Mouse (Mus musculus) lung, embryonic 15.5 days (tissue): ENCODE results near the gene Slc6a4. TPM values are rescaled to one million over a fixed set of nuclear protein-coding genes. Genes with fewer than 3 reads are reported as not detected.
"Not testable (repeated sequence)": the region's sequence is repeated elsewhere in the genome, so short reads cannot be mapped to it uniquely, and the experiment has no call there.

Source experiments
- ATAC-seq: fragments of 200-750 bp; cut with Nextera tagmentation; 2 replicates; pipeline ENCODE4 v1.8.0; 2017; ENCODE audit warnings: moderate number of reproducible peaks, borderline replicate concordance; ENCODE audit not compliant: low FRiP score, low TSS enrichment; ENCODE audit errors: extremely low read depth
- H3K27ac ChIP-seq: fragments of 300-500 bp; sonication (generic); 2 replicates; pipeline ENCODE4 v1.5.1; 2015; ENCODE audit warnings: moderate library complexity, mild to moderate bottlenecking, inconsistent platforms
- H3K27me3 ChIP-seq: fragments of 300-500 bp; sonication (generic); 2 replicates; pipeline ENCODE4 v1.6.1; 2015; ENCODE audit warnings: inconsistent platforms
- H3K36me3 ChIP-seq: fragments of 300-500 bp; sonication (generic); 2 replicates; pipeline ENCODE4 v1.6.1; 2015; ENCODE audit warnings: inconsistent platforms
- H3K4me1 ChIP-seq: fragments of 300-500 bp; sonication (generic); 2 replicates; pipeline ENCODE4 v1.6.1; 2015; ENCODE audit warnings: inconsistent platforms
- H3K4me2 ChIP-seq: fragments of 300-500 bp; sonication (generic); 2 replicates; pipeline ENCODE4 v1.6.1; 2015; ENCODE audit warnings: inconsistent platforms, mild to moderate bottlenecking, moderate library complexity
- H3K4me3 ChIP-seq: fragments of 300-500 bp; sonication (generic); 2 replicates; pipeline ENCODE4 v1.5.1; 2015; ENCODE audit warnings: mild to moderate bottlenecking, inconsistent platforms
- H3K9ac ChIP-seq: fragments of 300-500 bp; sonication (generic); 2 replicates; pipeline ENCODE4 v1.6.1; 2015; ENCODE audit warnings: inconsistent platforms
- H3K9me3 ChIP-seq: fragments of 300-500 bp; sonication (generic); 2 replicates; pipeline ENCODE4 v1.6.1; 2016; ENCODE audit warnings: inconsistent platforms
- WGBS: fragments of 180-500 bp; shearing (Covaris S2); methylation state at CpG from one replicate; pipeline ENCODE4 v1.1.7; 2015; 5-methylcytosine and 5-hydroxymethylcytosine counted together
- polyA plus RNA-seq: library from polyadenylated mRNA; unstranded; fragments of >200 nt; fragmentation: Nextera tagmentation; extraction: Ambion mirVana; gene quantifications from 2 replicates; pipeline ENCODE4 v1.2.1, GENCODE M21; 2015

Gene Slc6a4
- polyA plus RNA-seq, 1 experiment from 2014 or later: 2.0 TPM

GRCm38 (mm10) chr11:77021749-77022396 lies 23.5 kb downstream of the Slc6a4 start:
- Histone ChIP-seq H3K9me3 (no peaks in the 10 kb centered on the region), H3K4me1 (no peaks in the 10 kb centered on the region), H3K27ac (no peak overlapping the region), H3K4me3 (no peak overlapping the region), H3K4me2 (no peak overlapping the region), H3K9ac (no peak overlapping the region), H3K36me3 (no peaks in the 10 kb centered on the region), H3K27me3 (no peaks in the 10 kb centered on the region)
- WGBS: 47% methylated on average over 9 of the region's 9 CpGs
- ATAC-seq: no peak

- 54% methylated on average over 3 of the region's 3 CpGs for WGBS
- Histone ChIP-seq H3K4me2 (no peak overlapping the region), H3K4me1 (no peaks in the 10 kb centered on the region), H3K9ac (no peak overlapping the region), H3K27me3 (no peaks in the 10 kb centered on the region), H3K36me3 (no peaks in the 10 kb centered on the region), H3K4me3 (no peak overlapping the region), H3K9me3 (no peaks in the 10 kb centered on the region), H3K27ac (no peak overlapping the region)
- no peak for ATAC-seq
Measured at GRCm38 (mm10) chr11:77026559-77026958, 28.2 kb downstream of the Slc6a4 start.

GRCm38 (mm10) chr11:77028157-77028556 lies 29.8 kb downstream of the Slc6a4 start:
- no peak overlapping the region for H3K27ac ChIP-seq
- ATAC-seq: no peak
- no peak overlapping the region for H3K4me3 ChIP-seq
- no peaks in the 10 kb centered on the region for H3K27me3 ChIP-seq
- H3K36me3 ChIP-seq: no peaks in the 10 kb centered on the region
- H3K9me3 ChIP-seq: no peaks in the 10 kb centered on the region
- WGBS: 83% methylated on average over 3 of the region's 3 CpGs
- no peak overlapping the region for H3K4me2 ChIP-seq
- H3K9ac ChIP-seq: no peak overlapping the region
- no peaks in the 10 kb centered on the region for H3K4me1 ChIP-seq

GRCm38 (mm10) chr11:77031151-77031934 lies 32.9 kb downstream of the Slc6a4 start:
- Histone ChIP-seq H3K4me3 (no peak overlapping the region), H3K9ac (no peak overlapping the region), H3K4me1 (no peaks in the 10 kb centered on the region), H3K27me3 (no peaks in the 10 kb centered on the region), H3K4me2 (no peak overlapping the region), H3K27ac (no peak overlapping the region), H3K9me3 (no peaks in the 10 kb centered on the region), H3K36me3 (no peaks in the 10 kb centered on the region)
- 74% methylated on average over 14 of the region's 14 CpGs for WGBS
- no peak for ATAC-seq

- Histone ChIP-seq H3K4me2 (no peak overlapping the region), H3K9me3 (no peaks in the 10 kb centered on the region), H3K4me3 (no peak overlapping the region), H3K4me1 (no peaks in the 10 kb centered on the region), H3K27ac (no peak overlapping the region), H3K36me3 (peaks cover 17% of the 10 kb centered on the region), H3K9ac (no peak overlapping the region), H3K27me3 (no peaks in the 10 kb centered on the region)
- 84% methylated on average over 4 of the region's 4 CpGs for WGBS
- no peak for ATAC-seq
Measured at GRCm38 (mm10) chr11:77041891-77042290, 43.5 kb downstream of the Slc6a4 start.

GRCm38 (mm10) chr11:77042816-77043215 lies 44.4 kb downstream of the Slc6a4 start:
- Histone ChIP-seq H3K9ac (no peak overlapping the region), H3K4me3 (no peak overlapping the region), H3K27ac (no peak overlapping the region), H3K27me3 (no peaks in the 10 kb centered on the region), H3K9me3 (no peaks in the 10 kb centered on the region), H3K4me1 (no peaks in the 10 kb centered on the region), H3K36me3 (peaks cover 22% of the 10 kb centered on the region), H3K4me2 (no peak overlapping the region)
- WGBS: 77% methylated on average over 2 of the region's 2 CpGs
- ATAC-seq: no peak

GRCm38 (mm10) chr11:77061951-77062350 lies 63.5 kb downstream of the Slc6a4 start:
- WGBS: 55% methylated on average over 5 of the region's 5 CpGs
- H3K27me3 ChIP-seq: no peaks in the 10 kb centered on the region
- H3K4me2 ChIP-seq: no peak overlapping the region
- H3K4me3 ChIP-seq: no peak overlapping the region
- no peak overlapping the region for H3K27ac ChIP-seq
- no peak for ATAC-seq
- no peaks in the 10 kb centered on the region for H3K36me3 ChIP-seq
- peaks cover 4% of the 10 kb centered on the region; the same call in 1 of the 2 replicates for H3K4me1 ChIP-seq
- H3K9me3 ChIP-seq: no peaks in the 10 kb centered on the region
- no peak overlapping the region for H3K9ac ChIP-seq

- WGBS: 79% methylated on average over 2 of the region's 2 CpGs
- H3K4me1 ChIP-seq: peaks cover 4% of the 10 kb centered on the region; the same call in 1 of the 2 replicates
- no peak for ATAC-seq
- no peak overlapping the region for H3K4me2 ChIP-seq
- no peak overlapping the region for H3K27ac ChIP-seq
- H3K27me3 ChIP-seq: no peaks in the 10 kb centered on the region
- no peaks in the 10 kb centered on the region for H3K36me3 ChIP-seq
- H3K9me3 ChIP-seq: no peaks in the 10 kb centered on the region
- no peak overlapping the region for H3K4me3 ChIP-seq
- no peak overlapping the region for H3K9ac ChIP-seq
Measured at GRCm38 (mm10) chr11:77063406-77063805, 65.0 kb downstream of the Slc6a4 start.

- Histone ChIP-seq H3K27ac (no peak overlapping the region), H3K27me3 (no peaks in the 10 kb centered on the region), H3K36me3 (peaks cover 13% of the 10 kb centered on the region), H3K9me3 (no peaks in the 10 kb centered on the region), H3K4me3 (no peak overlapping the region), H3K9ac (no peak overlapping the region), H3K4me2 (no peak overlapping the region), H3K4me1 (peaks cover 14% of the 10 kb centered on the region)
- no peak for ATAC-seq
- WGBS: 74% methylated on average over 4 of the region's 4 CpGs
Measured at GRCm38 (mm10) chr11:77068825-77069224, 70.4 kb downstream of the Slc6a4 start.

- Histone ChIP-seq H3K27me3 (no peaks in the 10 kb centered on the region), H3K9ac (no peak overlapping the region), H3K9me3 (no peaks in the 10 kb centered on the region), H3K36me3 (peaks cover 29% of the 10 kb centered on the region), H3K4me1 (peaks cover 14% of the 10 kb centered on the region), H3K4me2 (no peak overlapping the region), H3K4me3 (no peak overlapping the region), H3K27ac (no peak overlapping the region)
- ATAC-seq: no peak
- 58% methylated on average over 4 of the region's 4 CpGs for WGBS
Measured at GRCm38 (mm10) chr11:77070721-77071120, 72.3 kb downstream of the Slc6a4 start.

GRCm38 (mm10) chr11:77077331-77077730 lies 78.9 kb downstream of the Slc6a4 start:
- H3K27me3 ChIP-seq, H3K9me3 ChIP-seq, H3K4me1 ChIP-seq, ATAC-seq: not testable (repeated sequence)
- H3K4me3 ChIP-seq: peak overlapping the region; percentile 77
- H3K9ac ChIP-seq: peak overlapping the region; percentile 63
- 34% methylated on average over 4 of the region's 4 CpGs for WGBS
- H3K27ac ChIP-seq: peak overlapping the region; percentile 74; the same call in 1 of the 2 replicates
- H3K4me2 ChIP-seq: peak overlapping the region; percentile 88
- peaks cover 27% of the 10 kb centered on the region for H3K36me3 ChIP-seq

- H3K9me3 ChIP-seq: no peaks in the 10 kb centered on the region
- 1% methylated on average over 16 of the region's 16 CpGs for WGBS
- H3K27me3 ChIP-seq: peaks cover 9% of the 10 kb centered on the region; the same call in 1 of the 2 replicates
- H3K36me3 ChIP-seq: peaks cover 25% of the 10 kb centered on the region
- H3K4me1 ChIP-seq: peaks cover 6% of the 10 kb centered on the region; the same call in 1 of the 2 replicates
- peak overlapping the region; percentile 74 for H3K27ac ChIP-seq
- peak overlapping the region; percentile 63 for H3K9ac ChIP-seq
- H3K4me2 ChIP-seq: peak overlapping the region; percentile 88
- peak; percentile 19; the same call in 1 of the 2 replicates for ATAC-seq
- peak overlapping the region; percentile 77 for H3K4me3 ChIP-seq
Measured at GRCm38 (mm10) chr11:77077792-77078191, 79.4 kb downstream of the Slc6a4 start.
